Mouse (Mus musculus): Measurements from ENCODE around the gene Smarcd1.

DNA sequence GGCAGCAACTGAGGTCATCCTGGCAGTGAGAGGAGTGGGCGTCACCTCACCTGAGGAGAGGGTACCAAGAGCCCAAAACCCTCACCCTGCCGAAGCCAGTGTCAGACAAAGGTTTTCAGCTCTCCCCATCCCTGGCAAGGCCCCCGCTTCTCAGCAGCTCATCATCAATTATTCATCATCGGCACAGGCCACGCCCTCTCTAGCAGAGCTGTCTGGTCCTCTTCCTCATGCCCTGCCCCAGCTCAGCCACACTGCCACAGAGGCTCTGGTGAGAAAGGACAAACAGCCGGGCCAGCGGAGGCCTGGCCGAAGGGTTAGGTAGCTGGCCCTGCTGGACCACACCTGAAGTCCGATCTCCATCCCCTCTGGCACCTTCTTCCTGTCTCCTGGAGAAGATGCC, 10.0 kb upstream of the Smarcd1 start:
- TF ChIP-seq POLR2A (IDR thresholded peaks at IDR 0.05; ENCODE audit: borderline replicate concordance, extremely low read depth, insufficient read depth, insufficient read length, poor library complexity, severe bottlenecking) = no peak
- no peak for TF ChIP-seq CTCF (IDR thresholded peaks at IDR 0.05; ENCODE audit: borderline replicate concordance, extremely low read depth, insufficient read depth, insufficient read length)
